Mouse (Mus musculus): Measurements from ENCODE around the gene Cdc34b. TPM values are rescaled to one million over a fixed set of nuclear protein-coding genes. Genes with fewer than 3 reads are reported as not detected.

Cdc34b gene
- polyA plus RNA-seq (2012; fragmentation: generic; extraction: Trizol): under 1 TPM; 0.05 to 0.19 TPM

GRCm38 (mm10) chr11:94741732-94742272 is at the start of gene Cdc34b:
Gene Cdc34b (plus strand): TSS chr11:94741782.

GRCm38 (mm10) chr11:94704472-94704871 is 37.1 kb upstream of the Cdc34b start, which contains the start of gene Gm11541:
Gene Gm11541 (minus strand): TSS chr11:94704499.

GRCm38 (mm10) chr11:94782603-94783002 is 41.0 kb downstream of the Cdc34b start, which contains the start of gene Tmem92:
Gene Tmem92 (minus strand): TSS chr11:94782703.

Other genes starting within 250 kb of the Cdc34b start
- 1 to 10 TPM; 1.4 to 1.9 TPM for gene Epn3, start 241.8 kb upstream of the Cdc34b start, polyA plus RNA-seq (2012; fragmentation: generic; extraction: Trizol)
- gene Mycbpap, start 220.0 kb upstream of the Cdc34b start, polyA plus RNA-seq (2012; fragmentation: generic; extraction: Trizol): under 1 TPM in 1 of 2 experiments, not detected in 1; 0.24 TPM
- 1 to 10 TPM; 1.9 to 5.3 TPM for gene Rsad1, start 192.5 kb upstream of the Cdc34b start, polyA plus RNA-seq (2012; fragmentation: generic; extraction: Trizol)
- gene Chad, start 176.7 kb upstream of the Cdc34b start, polyA plus RNA-seq (2012; fragmentation: generic; extraction: Trizol): under 1 TPM in 1 of 2 experiments, not detected in 1; 0.08 TPM
- 1 to 10 TPM; 1.2 to 5.9 TPM for gene Acsf2, start 139.9 kb upstream of the Cdc34b start, polyA plus RNA-seq (2012; fragmentation: generic; extraction: Trizol)
- gene Lrrc59, start 112.0 kb upstream of the Cdc34b start, polyA plus RNA-seq (2012; fragmentation: generic; extraction: Trizol): 100 to 1,000 TPM; 116 to 226 TPM
- gene Mrpl27, start 88.0 kb upstream of the Cdc34b start, polyA plus RNA-seq (2012; fragmentation: generic; extraction: Trizol): 100 to 1,000 TPM in 1 of 2 experiments, 10 to 100 TPM in 1; 81.1 to 126 TPM
- gene Eme1, start 87.8 kb upstream of the Cdc34b start, polyA plus RNA-seq (2012; fragmentation: generic; extraction: Trizol): 1 to 10 TPM; 7.5 to 8.1 TPM
- gene Xylt2, start 64.3 kb upstream of the Cdc34b start, polyA plus RNA-seq (2012; fragmentation: generic; extraction: Trizol): 10 to 100 TPM in 1 of 2 experiments, 1 to 10 TPM in 1; 9.0 to 35.0 TPM
- gene Gm11541, start 37.3 kb upstream of the Cdc34b start, polyA plus RNA-seq (2012; fragmentation: generic; extraction: Trizol): not detected
- gene Tmem92, start 40.9 kb downstream of the Cdc34b start, polyA plus RNA-seq (2012; fragmentation: generic; extraction: Trizol): not detected
- 1,000 to 10,000 TPM in 1 of 2 experiments, 100 to 1,000 TPM in 1; 307 to 2,727 TPM for gene Col1a1, start 194.4 kb downstream of the Cdc34b start, polyA plus RNA-seq (2012; fragmentation: generic; extraction: Trizol)
- gene Hils1, start 225.8 kb downstream of the Cdc34b start, polyA plus RNA-seq (2012; fragmentation: generic; extraction: Trizol): not detected
- 1 to 10 TPM; 2.7 to 3.4 TPM for gene Sgca, start 234.5 kb downstream of the Cdc34b start, polyA plus RNA-seq (2012; fragmentation: generic; extraction: Trizol)
- 10 to 100 TPM; 26.4 to 89.0 TPM for gene Ppp1r9b, start 249.3 kb downstream of the Cdc34b start, polyA plus RNA-seq (2012; fragmentation: generic; extraction: Trizol)